Mouse (Mus musculus) myocyte (in vitro differentiated cells): ENCODE results near the gene Chtop. TPM values are rescaled to one million over a fixed set of nuclear protein-coding genes. Genes with fewer than 3 reads are reported as not detected.

Experiments
- H3K27me3 ChIP-seq: one replicate; pipeline ENCODE4 v1.6.1; 2011; ENCODE audit not compliant: control insufficient read depth, insufficient read depth, insufficient read length
- H3K36me3 ChIP-seq: one replicate; pipeline ENCODE4 v1.6.1; 2011; ENCODE audit not compliant: control insufficient read depth, insufficient read depth
- H3K4me2 ChIP-seq: one replicate; pipeline ENCODE4 v1.6.1; 2011; ENCODE audit warnings: low read depth, control low read depth
- H3K4me3 ChIP-seq: one replicate; pipeline ENCODE4 v1.5.1; 2011; ENCODE audit warnings: mild to moderate bottlenecking, control low read depth, moderate library complexity
- H3K79me2 ChIP-seq: one replicate; pipeline ENCODE4 v1.6.1; 2011; ENCODE audit not compliant: control insufficient read depth, insufficient read depth
- H3ac ChIP-seq: one replicate; pipeline ENCODE4 v1.6.1; 2011; ENCODE audit not compliant: control insufficient read depth, insufficient read length
- CEBPB ChIP-seq: IDR thresholded peaks from 2 replicates; pipeline ENCODE4 v1.6.1; 2011; ENCODE audit warnings: mild to moderate bottlenecking, moderate library complexity; ENCODE audit not compliant: poor library complexity, insufficient read depth, severe bottlenecking
- E2F4 ChIP-seq: IDR thresholded peaks from one replicate; pipeline ENCODE4 v1.6.1; 2011; ENCODE audit warnings: mild to moderate bottlenecking, control low read depth, moderate library complexity; ENCODE audit not compliant: insufficient read depth
- MAX ChIP-seq: IDR thresholded peaks from one replicate; pipeline ENCODE4 v1.6.1; 2011; ENCODE audit warnings: low read depth, mild to moderate bottlenecking, control low read depth
- MYOD1 ChIP-seq, 3 experiments: IDR thresholded peaks; one replicate each; pipeline ENCODE4 v1.6.1; 2011; ENCODE audit warnings: control low read depth in 2 of 3, low read depth in 2 of 3, mild to moderate bottlenecking in 2 of 3, moderate library complexity in 1 of 3; ENCODE audit not compliant: insufficient read length in 2 of 3, control insufficient read depth in 1 of 3
- MYOG ChIP-seq, 3 experiments: IDR thresholded peaks; one replicate each; pipeline ENCODE4 v1.6.1; 2011; ENCODE audit warnings: control low read depth in 2 of 3, low read depth in 2 of 3, mild to moderate bottlenecking in 2 of 3; ENCODE audit not compliant: insufficient read length in 2 of 3, control insufficient read depth in 1 of 3, insufficient read depth in 1 of 3
- POLR2A ChIP-seq: IDR thresholded peaks from one replicate; pipeline ENCODE4 v1.6.1; 2011; ENCODE audit warnings: low read depth, mild to moderate bottlenecking, control low read depth, moderate library complexity; ENCODE audit not compliant: insufficient read length
- POLR2AphosphoS2 ChIP-seq: IDR thresholded peaks from one replicate; pipeline ENCODE4 v1.6.1; 2011; ENCODE audit warnings: low read depth, control low read depth; ENCODE audit not compliant: insufficient read length
- REST ChIP-seq: IDR thresholded peaks from one replicate; pipeline ENCODE4 v1.6.1; 2011; ENCODE audit warnings: mild to moderate bottlenecking, control low read depth, moderate library complexity; ENCODE audit not compliant: insufficient read depth, insufficient read length
- SRF ChIP-seq: IDR thresholded peaks from one replicate; pipeline ENCODE4 v1.6.1; 2011; ENCODE audit warnings: low read depth; ENCODE audit not compliant: control insufficient read depth, insufficient read length
- TCF12 ChIP-seq: IDR thresholded peaks from one replicate; pipeline ENCODE4 v1.6.1; 2011; ENCODE audit warnings: mild to moderate bottlenecking, control low read depth; ENCODE audit not compliant: poor library complexity, insufficient read depth, severe bottlenecking
- TCF3 ChIP-seq: IDR thresholded peaks from one replicate; pipeline ENCODE4 v1.6.1; 2011; ENCODE audit warnings: low read depth, control low read depth; ENCODE audit not compliant: insufficient read length
- USF1 ChIP-seq: IDR thresholded peaks from one replicate; pipeline ENCODE4 v1.6.1; 2011; ENCODE audit warnings: low read depth, mild to moderate bottlenecking, control low read depth, moderate library complexity
- polyA plus RNA-seq: library from polyadenylated mRNA; unstranded; fragments of >200 nt; fragmentation: generic; extraction: Trizol; gene quantifications from one replicate; pipeline ENCODE4 v1.2.1, GENCODE M21; 2012; ENCODE audit warnings: missing spikeins

The Chtop gene
- polyA plus RNA-seq, 1 experiment: 108 TPM

DNA sequence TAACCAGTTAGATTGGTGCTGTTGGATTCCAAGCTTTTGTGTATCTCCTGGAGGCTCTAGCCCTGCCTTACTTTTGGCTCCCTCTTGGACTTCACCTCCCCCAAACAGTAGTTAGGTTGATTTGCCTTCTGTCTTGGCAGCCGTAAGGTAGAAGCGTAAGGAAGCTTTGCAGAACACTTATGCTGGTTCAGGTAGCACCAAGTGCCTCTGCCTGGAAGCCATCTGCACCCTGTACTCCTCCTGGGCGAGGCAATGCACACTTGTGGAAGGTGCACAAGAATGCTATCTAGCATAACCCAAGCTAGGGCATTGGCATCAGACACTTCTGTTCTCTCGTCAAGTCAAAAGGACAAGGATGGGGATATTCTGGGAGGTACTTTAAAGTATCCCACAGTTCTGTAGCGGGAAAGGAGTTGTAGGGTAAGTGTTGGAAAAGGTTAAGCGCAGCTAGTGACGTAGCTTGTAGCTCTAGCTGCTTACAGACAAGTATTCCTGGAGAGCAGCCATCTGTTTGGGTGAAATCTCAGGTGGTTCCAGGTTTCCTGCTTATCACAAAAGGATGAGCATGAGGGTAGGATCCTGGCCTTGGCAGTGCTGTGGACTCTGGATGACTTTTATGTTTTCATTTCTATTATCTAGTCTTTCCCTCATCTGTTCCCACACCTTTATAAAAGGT lies 13.3 kb downstream of the Chtop start:
- H3K27me3 ChIP-seq: no peaks in the 10 kb centered on the region
- no peak for TF ChIP-seq TCF3
- TF ChIP-seq POLR2AphosphoS2: peak; percentile 70
- peak; percentile 17 for TF ChIP-seq POLR2A
- H3K4me2 ChIP-seq: no peak overlapping the region
- H3K36me3 ChIP-seq: peaks cover 37% of the 10 kb centered on the region
- no peak overlapping the region for H3ac ChIP-seq
- no peaks in the 10 kb centered on the region for H3K79me2 ChIP-seq
- H3K4me3 ChIP-seq: no peak overlapping the region

GRCm38 (mm10) chr3:90493831-90494540 lies 15.3 kb downstream of the Chtop start:
- Histone ChIP-seq H3K27me3 (no peaks in the 10 kb centered on the region), H3K4me3 (no peak overlapping the region), H3K79me2 (peaks cover 11% of the 10 kb centered on the region), H3ac (no peak overlapping the region), H3K36me3 (peaks cover 29% of the 10 kb centered on the region), H3K4me2 (no peak overlapping the region)
- TF ChIP-seq POLR2A (no peak), MYOG (IDR thresholded peaks at IDR 0.05; ENCODE audit: control insufficient read depth in 1 of 3, insufficient read depth in 1 of 3, insufficient read length in 2 of 3, low read depth in 2 of 3) (no peak), POLR2AphosphoS2 (no peak), CEBPB (no peak), USF1 (no peak), SRF (no peak), MYOD1 (IDR thresholded peaks at IDR 0.05; ENCODE audit: control insufficient read depth in 1 of 3, insufficient read length in 2 of 3, low read depth in 2 of 3) (no peak), TCF12 (no peak), REST (no peak), E2F4 (no peak), MAX (no peak), TCF3 (no peak)

DNA sequence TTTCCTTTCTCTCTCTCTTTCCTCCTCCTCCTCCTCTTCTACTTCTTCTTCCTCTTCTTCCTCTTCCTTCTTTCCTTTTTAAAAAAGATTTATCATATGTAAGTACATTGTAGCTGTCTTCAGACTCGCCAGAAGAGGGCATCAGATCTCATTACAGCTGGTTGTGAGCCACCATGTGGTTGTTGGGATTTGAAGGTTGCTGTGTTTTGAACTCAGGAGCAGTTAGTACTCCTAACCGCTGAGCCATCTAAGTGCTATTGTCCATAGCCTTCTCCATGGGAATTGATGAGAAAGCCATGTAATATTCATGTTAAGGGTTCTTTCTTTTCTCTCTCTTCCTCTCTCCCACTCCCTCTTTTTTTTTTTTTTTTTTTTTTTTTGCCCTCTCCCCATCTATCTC lies 17.9 kb downstream of the Chtop start:
- H3ac ChIP-seq: peak overlapping the region; percentile 97
- TF ChIP-seq MYOD1 (IDR thresholded peaks at IDR 0.05; ENCODE audit: control insufficient read depth in 1 of 3, insufficient read length in 2 of 3, low read depth in 2 of 3) (no peak), TCF12 (no peak), MAX (no peak), TCF3 (no peak), MYOG (IDR thresholded peaks at IDR 0.05; ENCODE audit: control insufficient read depth in 1 of 3, insufficient read depth in 1 of 3, insufficient read length in 2 of 3, low read depth in 2 of 3) (no peak), SRF (no peak), POLR2AphosphoS2 (no peak), POLR2A (no peak), CEBPB (no peak), USF1 (no peak), E2F4 (no peak), REST (no peak)
- peaks cover 11% of the 10 kb centered on the region for H3K79me2 ChIP-seq
- H3K27me3 ChIP-seq: no peaks in the 10 kb centered on the region
- H3K36me3 ChIP-seq: peaks cover 30% of the 10 kb centered on the region
- H3K4me3 ChIP-seq: peak overlapping the region; percentile 30
- H3K4me2 ChIP-seq: peak overlapping the region; percentile 16

DNA sequence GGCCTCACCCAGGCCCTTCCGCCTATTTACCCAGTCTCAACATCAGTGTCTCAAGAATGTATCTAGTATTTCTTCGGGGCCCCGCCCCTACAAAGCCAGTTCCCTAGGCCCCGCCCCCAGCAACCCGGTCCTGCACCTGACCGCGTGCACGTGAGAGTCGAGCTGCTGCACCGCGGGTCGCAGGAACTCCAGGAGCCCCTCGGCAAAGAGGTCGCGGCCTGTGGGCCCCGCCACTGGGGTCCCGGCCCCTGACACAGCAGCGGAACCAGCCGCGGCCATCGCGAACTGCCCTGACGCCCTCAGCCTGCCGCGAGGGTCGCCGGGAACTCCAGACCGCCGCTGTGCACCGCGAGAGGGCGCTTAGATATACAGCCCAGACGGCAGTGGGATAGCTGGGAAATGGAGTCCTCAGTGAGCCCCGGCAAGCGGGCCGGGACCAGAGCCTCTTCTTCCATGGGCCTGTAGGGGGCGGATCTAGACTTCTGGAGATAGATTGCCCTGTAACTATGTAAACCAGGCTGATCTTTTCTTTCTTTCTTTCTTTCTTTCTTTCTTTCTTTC lies 18.5 kb downstream of the Chtop start, which contains the start of gene Snapin:
Gene Snapin (minus strand): TSS at position 338 of the 561 bp plus-strand sequence.
- H3K36me3 ChIP-seq: peaks cover 35% of the 10 kb centered on the region
- H3K4me2 ChIP-seq: peak within 1 kb of the TSS; percentile 91
- TF ChIP-seq MAX (no peak), REST (no peak), CEBPB (no peak), POLR2A (peak; percentile 91), E2F4 (no peak), POLR2AphosphoS2 (peak; percentile 89), TCF3 (no peak), TCF12 (no peak), SRF (peak; percentile 64), USF1 (no peak), MYOG (IDR thresholded peaks at IDR 0.05; ENCODE audit: control insufficient read depth in 1 of 3, insufficient read depth in 1 of 3, insufficient read length in 2 of 3, low read depth in 2 of 3) (peak in 1 of 3 experiments; percentile 50)
- peak within 1 kb of the TSS; percentile 30 for H3K4me3 ChIP-seq
- H3K79me2 ChIP-seq: peaks cover 11% of the 10 kb centered on the region
- peak within 1 kb of the TSS; percentile 97 for H3ac ChIP-seq
- no peaks in the 10 kb centered on the region for H3K27me3 ChIP-seq
